Mouse (Mus musculus) liver, embryonic 15.5 days (tissue): ENCODE data around the gene Taf15. TPM values are rescaled to one million over a fixed set of nuclear protein-coding genes. Genes with fewer than 3 reads are reported as not detected.

Experiments
- ATAC-seq: fragments of 200-750 bp; cut with Nextera tagmentation; 2 replicates; pipeline ENCODE4 v1.8.0; 2017; ENCODE audit warnings: moderate number of reproducible peaks, mild to moderate bottlenecking, moderate library complexity; ENCODE audit not compliant: insufficient read depth
- H3K27ac ChIP-seq: fragments of 300-500 bp; sonication (generic); replicated peaks from 2 replicates; pipeline ENCODE4 v1.5.1; 2015; ENCODE audit warnings: mild to moderate bottlenecking, inconsistent platforms
- H3K27me3 ChIP-seq: fragments of 300-500 bp; sonication (generic); 2 replicates; pipeline ENCODE4 v1.6.1; 2015; ENCODE audit warnings: mild to moderate bottlenecking, inconsistent platforms
- H3K36me3 ChIP-seq: fragments of 300-500 bp; sonication (generic); replicated peaks from 2 replicates; pipeline ENCODE4 v1.6.1; 2015; ENCODE audit warnings: moderate library complexity, mild to moderate bottlenecking, inconsistent platforms
- H3K4me1 ChIP-seq: fragments of 300-500 bp; sonication (generic); replicated peaks from 2 replicates; pipeline ENCODE4 v1.6.1; 2015; ENCODE audit warnings: inconsistent platforms
- H3K4me2 ChIP-seq: fragments of 300-500 bp; sonication (generic); 2 replicates; pipeline ENCODE4 v1.6.1; 2015; ENCODE audit warnings: moderate library complexity, mild to moderate bottlenecking, inconsistent platforms
- H3K4me3 ChIP-seq: fragments of 300-500 bp; sonication (generic); replicated peaks from 2 replicates; pipeline ENCODE4 v1.5.1; 2015; ENCODE audit warnings: mild to moderate bottlenecking, inconsistent platforms
- H3K9ac ChIP-seq: fragments of 300-500 bp; sonication (generic); 2 replicates; pipeline ENCODE4 v1.6.1; 2015; ENCODE audit warnings: moderate library complexity, mild to moderate bottlenecking, inconsistent platforms
- H3K9me3 ChIP-seq: fragments of 300-500 bp; sonication (generic); replicated peaks from 2 replicates; pipeline ENCODE4 v1.6.1; 2016; ENCODE audit warnings: inconsistent platforms
- WGBS: fragments of 180-500 bp; shearing (Covaris S2); methylation state at CpG from one replicate; pipeline ENCODE4 v1.1.7; 2015; ENCODE audit warnings: mixed read lengths; ENCODE audit not compliant: insufficient replicate concordance; 5-methylcytosine and 5-hydroxymethylcytosine counted together
- polyA plus RNA-seq: library from polyadenylated mRNA; unstranded; fragments of >200 nt; fragmentation: Nextera tagmentation; extraction: Ambion mirVana; gene quantifications from 2 replicates; pipeline ENCODE4 v1.2.1, GENCODE M21; 2015

Gene Taf15
- polyA plus RNA-seq, result 3.7 and 3.9 TPM in 2 replicates

DNA sequence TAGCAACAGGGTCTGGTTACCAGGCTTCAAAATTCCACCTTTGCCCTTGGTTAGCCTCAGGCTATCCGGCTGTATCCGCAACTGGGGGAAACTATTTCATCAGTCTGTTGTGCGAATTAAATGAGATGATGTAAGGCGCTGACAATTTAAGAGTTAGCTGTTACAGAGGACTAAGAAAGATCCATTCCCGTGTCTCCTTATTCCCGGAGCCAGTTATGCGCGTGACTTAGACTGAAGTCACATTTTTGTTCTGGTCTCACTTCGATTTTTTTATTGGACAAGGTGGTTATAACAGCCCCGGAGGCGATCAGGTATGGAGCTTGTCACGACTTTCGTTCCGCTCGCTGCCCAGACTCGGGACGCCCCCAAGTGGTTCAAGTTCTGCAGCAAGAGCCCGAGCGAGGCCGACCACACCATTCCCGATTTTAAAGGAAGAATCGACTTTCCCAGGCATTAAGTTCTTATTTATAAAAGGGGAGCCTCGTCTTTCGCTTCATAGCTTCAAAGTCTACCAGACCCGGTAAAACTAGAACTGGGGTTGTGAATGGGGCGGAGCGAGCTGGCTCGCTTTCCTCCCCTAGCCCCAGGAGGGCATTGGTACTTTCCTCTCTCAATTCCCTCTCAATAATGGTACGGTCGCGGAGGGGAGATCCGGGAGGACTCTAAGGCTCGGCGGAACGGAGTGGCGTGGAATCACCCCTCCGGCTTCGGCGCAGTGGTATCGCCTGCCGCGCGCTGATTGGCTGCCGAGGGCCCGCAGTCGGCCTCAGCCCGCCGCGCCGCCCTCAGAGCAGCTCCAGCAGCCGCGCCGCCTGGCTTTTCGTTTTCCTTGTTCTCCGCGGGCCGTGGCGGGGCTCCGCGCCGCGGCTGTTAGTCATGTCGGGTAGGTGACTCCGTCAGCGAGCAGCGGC, at the start of gene Taf15:
Taf15 (plus strand) TSS at position 763 of the 911 bp plus-strand sequence.
- Histone ChIP-seq H3K9ac (peak within 1 kb of the TSS; percentile 95), H3K36me3 (peaks cover 15% of the 10 kb centered on the region), H3K27me3 (peaks cover 5% of the 10 kb centered on the region; the same call in 1 of the 2 replicates), H3K4me2 (peak within 1 kb of the TSS; percentile 77), H3K4me1 (peaks cover 30% of the 10 kb centered on the region), H3K9me3 (no peaks in the 10 kb centered on the region), H3K27ac (peak within 1 kb of the TSS; percentile 89), H3K4me3 (peak within 1 kb of the TSS; percentile 97)
- WGBS, result under 1% methylated on average over 66 of the region's 66 CpGs
- ATAC-seq, result peak; percentile 95

DNA sequence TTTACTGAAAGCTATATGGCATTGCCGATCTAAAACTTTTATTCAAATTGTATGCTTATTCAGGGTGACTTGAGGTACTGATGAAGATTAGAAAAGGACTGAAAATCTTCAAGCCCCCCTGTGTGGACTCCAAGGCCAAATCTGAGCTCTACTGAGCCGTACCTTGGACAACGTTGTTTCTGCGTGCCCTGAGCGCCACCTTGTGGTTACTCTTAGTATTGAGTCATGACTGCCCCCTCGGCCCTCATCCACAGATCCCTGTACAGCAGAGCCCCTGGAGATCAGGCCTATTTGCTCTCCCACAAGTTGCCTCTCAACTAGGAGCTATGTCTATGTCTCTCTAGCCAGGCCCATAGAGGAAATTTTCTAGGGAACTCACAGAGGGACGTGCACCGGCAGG, 48.2 kb upstream of the Taf15 start:
- Histone ChIP-seq H3K36me3 (no peaks in the 10 kb centered on the region), H3K4me3 (no peak overlapping the region), H3K27ac (no peak overlapping the region), H3K4me2 (no peak overlapping the region), H3K27me3 (peaks cover 71% of the 10 kb centered on the region), H3K9me3 (no peaks in the 10 kb centered on the region), H3K9ac (no peak overlapping the region), H3K4me1 (peaks cover 6% of the 10 kb centered on the region)
- no peak for ATAC-seq
- 6% methylated on average over 8 of the region's 8 CpGs for WGBS

- H3K27ac ChIP-seq, result no peak overlapping the region
- no peak for ATAC-seq
- no peaks in the 10 kb centered on the region for H3K9me3 ChIP-seq
- H3K4me3 ChIP-seq, result no peak overlapping the region
- H3K27me3 ChIP-seq, result peaks cover 59% of the 10 kb centered on the region
- WGBS, result 13% methylated on average over 16 of the region's 17 CpGs
- H3K4me1 ChIP-seq, result peaks cover 6% of the 10 kb centered on the region
- H3K4me2 ChIP-seq, result peak overlapping the region; percentile 48
- H3K36me3 ChIP-seq, result no peaks in the 10 kb centered on the region
- no peak overlapping the region for H3K9ac ChIP-seq
Observed at GRCm38 (mm10) chr11:83426964-83427363, 45.9 kb upstream of the Taf15 start.

- Histone ChIP-seq H3K4me2 (no peak within 1 kb of the TSS), H3K27me3 (peaks cover 61% of the 10 kb centered on the region), H3K9me3 (no peaks in the 10 kb centered on the region), H3K9ac (no peak within 1 kb of the TSS), H3K36me3 (no peaks in the 10 kb centered on the region), H3K27ac (no peak within 1 kb of the TSS), H3K4me1 (peaks cover 6% of the 10 kb centered on the region), H3K4me3 (no peak within 1 kb of the TSS)
- ATAC-seq, result no peak
- WGBS, result 56% methylated on average over 5 of the region's 5 CpGs
Observed at GRCm38 (mm10) chr11:83429355-83429754, 43.5 kb upstream of the Taf15 start, which contains the start of gene Gas2l2. TSS of gene Gas2l2 (minus strand) at chr11:83429455.

DNA sequence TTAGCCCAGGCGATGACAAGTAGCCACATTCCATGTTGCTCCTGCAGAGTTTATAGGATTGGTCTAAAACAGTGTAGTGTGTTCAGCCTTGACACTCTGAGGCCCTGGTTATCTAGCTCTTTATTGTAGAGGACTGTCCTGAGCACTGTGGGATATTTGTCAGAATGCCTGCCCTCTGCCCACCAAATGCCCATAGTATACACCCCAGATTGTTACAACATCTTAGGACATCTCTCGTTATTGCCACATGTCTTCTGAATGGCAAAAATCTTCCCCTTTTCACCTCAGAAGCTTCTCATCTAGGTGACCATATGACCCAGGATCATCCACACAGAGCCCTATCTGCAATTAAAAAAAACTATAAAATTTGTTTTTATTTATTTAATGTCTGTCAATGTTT, 40.4 kb upstream of the Taf15 start:
- Histone ChIP-seq H3K27me3 (peaks cover 55% of the 10 kb centered on the region), H3K9me3 (no peaks in the 10 kb centered on the region), H3K4me2 (no peak overlapping the region), H3K4me1 (no peaks in the 10 kb centered on the region), H3K36me3 (no peaks in the 10 kb centered on the region), H3K4me3 (no peak overlapping the region), H3K9ac (no peak overlapping the region), H3K27ac (no peak overlapping the region)
- 48% methylated on average over 2 of the region's 2 CpGs for WGBS
- no peak for ATAC-seq

DNA sequence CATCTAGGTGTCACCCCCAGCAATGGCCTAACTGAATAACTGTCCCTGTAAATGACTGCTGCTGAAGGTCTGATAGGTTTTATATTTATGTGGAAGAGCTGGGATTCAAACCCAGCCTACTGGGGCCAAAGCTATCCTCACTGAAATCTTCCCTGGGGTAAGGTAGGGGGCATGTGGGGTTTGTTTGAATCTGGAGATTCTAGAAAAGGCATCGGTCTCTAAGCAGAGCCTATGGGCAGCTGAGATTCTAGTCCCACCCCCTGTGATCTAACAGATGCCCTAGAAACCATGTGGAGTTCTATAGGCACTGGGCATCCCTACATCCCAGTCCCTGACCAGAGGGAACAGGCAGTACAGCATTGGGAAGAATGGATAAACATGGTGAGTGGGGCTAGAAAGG, 35.5 kb upstream of the Taf15 start, which contains the start of gene 1700020L24Rik:
1700020L24Rik (plus strand) TSS at position 301 of the 400 bp plus-strand sequence.
- no peaks in the 10 kb centered on the region for H3K36me3 ChIP-seq
- peaks cover 48% of the 10 kb centered on the region for H3K27me3 ChIP-seq
- ATAC-seq, result no peak
- H3K9me3 ChIP-seq, result no peaks in the 10 kb centered on the region
- no peak within 1 kb of the TSS for H3K27ac ChIP-seq
- 81% methylated on average over 1 of the region's 1 CpGs for WGBS
- no peak within 1 kb of the TSS for H3K9ac ChIP-seq
- H3K4me2 ChIP-seq, result no peak within 1 kb of the TSS
- no peak within 1 kb of the TSS for H3K4me3 ChIP-seq
- peaks cover 10% of the 10 kb centered on the region for H3K4me1 ChIP-seq

GRCm38 (mm10) chr11:83439426-83440060, 33.3 kb upstream of the Taf15 start:
- no peaks in the 10 kb centered on the region for H3K9me3 ChIP-seq
- H3K4me1 ChIP-seq, result peaks cover 26% of the 10 kb centered on the region
- peaks cover 65% of the 10 kb centered on the region for H3K27me3 ChIP-seq
- ATAC-seq, result no peak
- H3K4me3 ChIP-seq, result peak overlapping the region; percentile 71
- H3K9ac ChIP-seq, result no peak overlapping the region; the same call in 1 of the 2 replicates
- no peaks in the 10 kb centered on the region for H3K36me3 ChIP-seq
- H3K27ac ChIP-seq, result 0 out of 2 replicates have a peak overlapping the region, but pooled peaks have one; percentile 24
- 20% methylated on average over 11 of the region's 11 CpGs for WGBS
- peak overlapping the region; percentile 95 for H3K4me2 ChIP-seq

GRCm38 (mm10) chr11:83440081-83441064, 32.5 kb upstream of the Taf15 start:
- peak; percentile 90 for ATAC-seq
- Histone ChIP-seq H3K36me3 (no peaks in the 10 kb centered on the region), H3K27me3 (peaks cover 67% of the 10 kb centered on the region), H3K9ac (peak overlapping the region; percentile 65), H3K4me2 (peak overlapping the region; percentile 95), H3K9me3 (no peaks in the 10 kb centered on the region), H3K27ac (no peak overlapping the region; the same call in 1 of the 2 replicates), H3K4me1 (peaks cover 30% of the 10 kb centered on the region), H3K4me3 (peak overlapping the region; percentile 71)
- WGBS, result under 1% methylated on average over 67 of the region's 75 CpGs

DNA sequence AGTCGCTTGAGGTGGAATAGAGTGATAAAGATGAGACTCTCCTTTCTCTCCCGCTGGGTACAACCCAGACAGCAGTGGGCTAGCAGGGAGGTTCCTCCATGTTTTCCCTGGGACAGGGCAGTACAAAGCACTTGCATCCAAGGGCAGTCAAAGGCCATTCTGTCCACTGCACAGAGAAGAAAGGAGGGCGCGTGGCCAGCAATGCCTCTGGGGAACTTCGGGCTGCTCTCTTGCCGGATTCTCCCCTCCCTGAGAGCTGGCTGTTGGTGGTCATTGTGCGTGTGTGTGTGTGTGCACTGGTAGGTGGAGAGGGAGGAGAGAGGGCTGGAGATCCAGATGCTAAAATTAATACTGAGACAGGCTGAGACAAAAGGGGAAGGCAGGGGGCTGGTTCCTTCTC, 31.7 kb upstream of the Taf15 start:
- H3K4me1 ChIP-seq, result peaks cover 30% of the 10 kb centered on the region
- no peaks in the 10 kb centered on the region for H3K9me3 ChIP-seq
- no peak for ATAC-seq
- H3K36me3 ChIP-seq, result no peaks in the 10 kb centered on the region
- WGBS, result 47% methylated on average over 7 of the region's 7 CpGs
- 0 out of 2 replicates have a peak overlapping the region, but pooled peaks have one; percentile 65 for H3K9ac ChIP-seq
- H3K4me2 ChIP-seq, result peak overlapping the region; percentile 95
- peaks cover 70% of the 10 kb centered on the region for H3K27me3 ChIP-seq
- no peak overlapping the region for H3K27ac ChIP-seq
- peak overlapping the region; percentile 71 for H3K4me3 ChIP-seq

GRCm38 (mm10) chr11:83442596-83443267, 30.2 kb upstream of the Taf15 start:
- no peak for ATAC-seq
- H3K27ac ChIP-seq, result no peak overlapping the region
- no peaks in the 10 kb centered on the region for H3K9me3 ChIP-seq
- no peak overlapping the region for H3K9ac ChIP-seq
- 12% methylated on average over 29 of the region's 29 CpGs for WGBS
- peaks cover 73% of the 10 kb centered on the region for H3K27me3 ChIP-seq
- H3K4me1 ChIP-seq, result peaks cover 35% of the 10 kb centered on the region
- no peak overlapping the region for H3K4me3 ChIP-seq
- H3K36me3 ChIP-seq, result no peaks in the 10 kb centered on the region
- peak overlapping the region; percentile 44 for H3K4me2 ChIP-seq
